Comparison of ENCODE assay signal across 8 mouse cellular contexts in genomic region chr14:103069864-103070611, GRCm38 (mm10). TPM values are rescaled to one million over a fixed set of nuclear protein-coding genes. Genes with fewer than 3 reads are reported as not detected.
DNase-seq lines count a peak whose midpoint lies in the region; ATAC-seq and TF ChIP-seq lines count a peak whose summit lies in the region.

Gene Cln5, plus strand, starts transcription at chr14:103070216.

- no peaks in the 10 kb centered on the region for H3K27me3 ChIP-seq in forebrain, embryonic 15.5 days

- H3K4me3 ChIP-seq in forebrain, embryonic 15.5 days: peak within 1 kb of the TSS; percentile 76
- peak within 1 kb of the TSS; percentile 85 for H3K4me3 ChIP-seq in lung, adult 2 months (replicated peaks; ENCODE audit: extremely low read depth, low read depth, low read length)

- H3K4me1 ChIP-seq in forebrain, embryonic 15.5 days: peaks cover 10% of the 10 kb centered on the region
- H3K4me1 ChIP-seq in lung, adult 2 months (ENCODE audit: control insufficient read depth, insufficient read depth, low read length): peaks cover 3% of the 10 kb centered on the region

- peak; percentile 94 for TF ChIP-seq POLR2A in lung, adult 2 months (IDR thresholded peaks at IDR 0.05; ENCODE audit: borderline replicate concordance, extremely low read depth, low read depth, low read length)

- H3K36me3 ChIP-seq in forebrain, embryonic 15.5 days: 0 out of 2 replicates have a peak, but pooled peaks cover 2% of the 10 kb centered on the region

- ATAC-seq in forebrain, embryonic 15.5 days (replicated peaks): peak; percentile 95
- ATAC-seq in neutrophil, adult 5-6 weeks (ENCODE audit: extremely low read depth, insufficient number of reproducible peaks, low FRiP score, poor library complexity, severe bottlenecking): peak; percentile 76

- WGBS in forebrain, embryonic 15.5 days: under 1% methylated on average over 65 of the region's 65 CpGs
- under 1% methylated on average over 65 of the region's 65 CpGs for WGBS in lung, adult 2 months

- H3K9ac ChIP-seq in forebrain, embryonic 15.5 days (replicated peaks): peak within 1 kb of the TSS; percentile 62

- H3K4me2 ChIP-seq in forebrain, embryonic 15.5 days (replicated peaks): peak within 1 kb of the TSS; percentile 87

- intact Hi-C loops in heart, postnatal 25 days (cut with DNase I): loop anchor here (1.0 to 5.0 kb wide), 2 partner anchors 28 to 467 kb away; no protein-coding TSS in a partner anchor

- H3K27ac ChIP-seq in forebrain, embryonic 15.5 days (replicated peaks): peak within 1 kb of the TSS; percentile 66

- peak; percentile 90 for DNase-seq in ES-CJ7 (ENCODE audit: low read depth, low spot score)
- peak; percentile 94 for DNase-seq in cerebellum, adult 11 months
- peak; percentile 94 for DNase-seq in heart, postnatal 25 days (ENCODE audit: low spot score)
- DNase-seq in layer of hippocampus, adult 18-20 months (ENCODE audit: low spot score in 2 of 2): peak; percentile 87 to 90
- peak; percentile 92 for DNase-seq in lung, adult 2 months
- DNase-seq in thymus, adult 18-20 months: peak; percentile 89 to 90

- TF ChIP-seq CTCF in lung, adult 2 months (IDR thresholded peaks at IDR 0.05; ENCODE audit: insufficient read depth, low read length): no peak

- H3K9me3 ChIP-seq in forebrain, embryonic 15.5 days: no peaks in the 10 kb centered on the region

RNA-seq across cellular contexts. Expression of gene Cln5, which starts in this region (rescaled TPM):
- polyA plus RNA-seq in forebrain, embryonic 15.5 days (2015; fragmentation: Nextera tagmentation; extraction: Ambion mirVana): 9.0 and 9.8 TPM in 2 replicates
- total RNA-seq in heart, postnatal 25 days (2021): 10 to 100 TPM; 17.1 to 18.7 TPM
- 10 to 100 TPM; 11.0 to 12.1 TPM for total RNA-seq in layer of hippocampus, adult 18-20 months (2021)
- 26.1 and 26.9 TPM in 2 replicates for polyA plus RNA-seq in lung, adult 2 months (2012; rRNA removed)
- 70.2 and 73.2 TPM in 2 replicates for total RNA-seq in neutrophil, adult 5-6 weeks (2017)

Comparison
In these comparisons a context has a peak if more than half of its experiments do, and no peak if none do; other contexts are left out.
1. Peak in every context shown above with its lines: DNase-seq, ATAC-seq, H3K4me3 ChIP-seq and H3K27ac ChIP-seq.